In genomic region chr1:156758326-156758725, GRCm38 (mm10) we compare ENCODE assay signal across 22 mouse cellular contexts. TPM values are rescaled to one million over a fixed set of nuclear protein-coding genes. Genes with fewer than 3 reads are reported as not detected.
DNase-seq lines count a peak whose midpoint lies in the region; ATAC-seq and TF ChIP-seq lines count a peak whose summit lies in the region.
"Had no signal": no experiment of that assay in that cellular context is flagged by ENCODE, and none has a peak within 500 bp of the region (broad histone marks: within the 10 kb centered on the region; RNA-seq: fewer than 3 reads in every experiment).

No protein-coding gene starts in this region.

- TF ChIP-seq CTCF in lung, postnatal 0 days (IDR thresholded peaks at IDR 0.05) = peak; percentile 17; the same call in 1 of the 2 replicates

- TF ChIP-seq EP300 in lung, postnatal 0 days (IDR thresholded peaks at IDR 0.05) = no peak

- no peaks in the 10 kb centered on the region for H3K27me3 ChIP-seq in embryonic facial prominence, embryonic 13.5 days
- H3K27me3 ChIP-seq in embryonic facial prominence, embryonic 10.5 days (replicated peaks; ENCODE audit: low read depth, poor library complexity, severe bottlenecking) = no peaks in the 10 kb centered on the region; the same call in 1 of the 2 replicates
- no peaks in the 10 kb centered on the region for H3K27me3 ChIP-seq in lung, postnatal 0 days (replicated peaks; ENCODE audit: insufficient read depth, low read length)
- H3K27me3 ChIP-seq in embryonic facial prominence, embryonic 14.5 days (replicated peaks; ENCODE audit: control insufficient read depth, insufficient read depth, low read length) = no peaks in the 10 kb centered on the region
- H3K27me3 ChIP-seq in limb, embryonic 15.5 days = no peaks in the 10 kb centered on the region
- H3K27me3 ChIP-seq: hindbrain, embryonic 15.5 days; stomach, embryonic 15.5 days had no signal

- no peak for DNase-seq in embryonic facial prominence, embryonic 10.5 days (ENCODE audit: low spot score)
- no peak for DNase-seq in lung, postnatal 0 days (ENCODE audit: low spot score)
- no peak for DNase-seq in lung, postnatal 14 days
- no peak for DNase-seq in embryonic facial prominence, embryonic 14.5 days (ENCODE audit: low spot score)
- DNase-seq in urinary bladder, postnatal 14 days (ENCODE audit: low spot score) = no peak
- DNase-seq: adrenal gland, postnatal 14 days; cerebellum, adult 9-10 months; gastrocnemius, postnatal 25 days; heart, adult 2 months; heart, postnatal 36 days; kidney, adult 2 months; kidney, postnatal 10 days; lung, adult 18-20 months; thymus, postnatal 25 days had no signal

- H3K4me2 ChIP-seq in embryonic facial prominence, embryonic 13.5 days = no peak overlapping the region
- H3K4me2 ChIP-seq in lung, postnatal 0 days (replicated peaks; ENCODE audit: low read depth, low read length) = no peak overlapping the region
- H3K4me2 ChIP-seq in embryonic facial prominence, embryonic 14.5 days (ENCODE audit: low read depth, low read length) = no peak overlapping the region
- no peak overlapping the region for H3K4me2 ChIP-seq in limb, embryonic 15.5 days
- H3K4me2 ChIP-seq: hindbrain, embryonic 15.5 days; liver, embryonic 12.5 days; stomach, embryonic 15.5 days had no signal

- no peaks in the 10 kb centered on the region for H3K36me3 ChIP-seq in embryonic facial prominence, embryonic 13.5 days
- no peaks in the 10 kb centered on the region for H3K36me3 ChIP-seq in embryonic facial prominence, embryonic 10.5 days (replicated peaks)
- no peaks in the 10 kb centered on the region for H3K36me3 ChIP-seq in lung, postnatal 0 days (ENCODE audit: insufficient read depth, low read length)
- H3K36me3 ChIP-seq in embryonic facial prominence, embryonic 14.5 days (ENCODE audit: control insufficient read depth, insufficient read depth, low read length) = no peaks in the 10 kb centered on the region
- H3K36me3 ChIP-seq in limb, embryonic 15.5 days = no peaks in the 10 kb centered on the region
- H3K36me3 ChIP-seq: forebrain, embryonic 10.5 days; hindbrain, embryonic 15.5 days; liver, embryonic 12.5 days; stomach, embryonic 15.5 days had no signal

- no peak overlapping the region for H3K9ac ChIP-seq in embryonic facial prominence, embryonic 13.5 days
- no peak overlapping the region for H3K9ac ChIP-seq in lung, postnatal 0 days (replicated peaks; ENCODE audit: low read depth)
- no peak overlapping the region for H3K9ac ChIP-seq in embryonic facial prominence, embryonic 14.5 days (ENCODE audit: low read depth, low read length)
- no peak overlapping the region for H3K9ac ChIP-seq in limb, embryonic 15.5 days
- H3K9ac ChIP-seq: hindbrain, embryonic 15.5 days; liver, embryonic 12.5 days; stomach, embryonic 15.5 days had no signal

- 40% methylated on average over 4 of the region's 4 CpGs for WGBS in embryonic facial prominence, embryonic 13.5 days
- 33% methylated on average over 4 of the region's 4 CpGs for WGBS in embryonic facial prominence, embryonic 10.5 days
- 63% methylated on average over 4 of the region's 4 CpGs for WGBS in lung, postnatal 0 days
- WGBS in embryonic facial prominence, embryonic 14.5 days = 38% methylated on average over 4 of the region's 4 CpGs
- WGBS in limb, embryonic 15.5 days = 50% methylated on average over 4 of the region's 4 CpGs

- H3K27ac ChIP-seq in embryonic facial prominence, embryonic 13.5 days = 0 out of 2 replicates have a peak overlapping the region, but pooled peaks have one; percentile 5
- no peak overlapping the region; the same call in 1 of the 2 replicates for H3K27ac ChIP-seq in embryonic facial prominence, embryonic 10.5 days (replicated peaks)
- no peak overlapping the region for H3K27ac ChIP-seq in lung, postnatal 0 days (ENCODE audit: low read length)
- H3K27ac ChIP-seq in embryonic facial prominence, embryonic 14.5 days (replicated peaks; ENCODE audit: low read depth, low read length) = peak overlapping the region; percentile 54; the same call in 1 of the 2 replicates
- H3K27ac ChIP-seq in limb, embryonic 15.5 days = 0 out of 2 replicates have a peak overlapping the region, but pooled peaks have one; percentile 43
- H3K27ac ChIP-seq: heart, adult 2 months; hindbrain, embryonic 15.5 days; liver, embryonic 12.5 days; stomach, embryonic 15.5 days had no signal

- peaks cover 65% of the 10 kb centered on the region for H3K4me1 ChIP-seq in embryonic facial prominence, embryonic 13.5 days
- peaks cover 66% of the 10 kb centered on the region for H3K4me1 ChIP-seq in embryonic facial prominence, embryonic 10.5 days
- H3K4me1 ChIP-seq in lung, postnatal 0 days (ENCODE audit: insufficient read depth, low read depth, low read length) = no peaks in the 10 kb centered on the region
- peaks cover 61% of the 10 kb centered on the region for H3K4me1 ChIP-seq in embryonic facial prominence, embryonic 14.5 days (ENCODE audit: control insufficient read depth, insufficient read depth, low read length)
- H3K4me1 ChIP-seq in limb, embryonic 15.5 days = peaks cover 46% of the 10 kb centered on the region

- no peak for ATAC-seq in embryonic facial prominence, embryonic 13.5 days (ENCODE audit: insufficient number of reproducible peaks, insufficient read depth, low FRiP score, low TSS enrichment, low read depth)
- ATAC-seq in lung, postnatal 0 days = no peak
- no peak for ATAC-seq in embryonic facial prominence, embryonic 14.5 days (ENCODE audit: low read depth)
- ATAC-seq in limb, embryonic 15.5 days (ENCODE audit: insufficient number of reproducible peaks, low FRiP score, low TSS enrichment, low read depth) = no peak
- ATAC-seq: forebrain, embryonic 16.5 days; liver, embryonic 12.5 days; midbrain, embryonic 16.5 days had no signal

- H3K4me3 ChIP-seq in embryonic facial prominence, embryonic 13.5 days = no peak overlapping the region
- no peak overlapping the region for H3K4me3 ChIP-seq in embryonic facial prominence, embryonic 10.5 days
- no peak overlapping the region for H3K4me3 ChIP-seq in lung, postnatal 0 days (ENCODE audit: low read depth, low read length)
- H3K4me3 ChIP-seq in embryonic facial prominence, embryonic 14.5 days (ENCODE audit: low read depth, low read length) = no peak overlapping the region
- H3K4me3 ChIP-seq in limb, embryonic 15.5 days = no peak overlapping the region
- H3K4me3 ChIP-seq: forebrain, embryonic 10.5 days; heart, adult 2 months; hindbrain, embryonic 15.5 days; liver, embryonic 12.5 days; stomach, embryonic 15.5 days had no signal

- no peaks in the 10 kb centered on the region for H3K9me3 ChIP-seq in embryonic facial prominence, embryonic 13.5 days
- H3K9me3 ChIP-seq in embryonic facial prominence, embryonic 10.5 days = no peaks in the 10 kb centered on the region
- no peaks in the 10 kb centered on the region for H3K9me3 ChIP-seq in lung, postnatal 0 days (ENCODE audit: low read length)
- H3K9me3 ChIP-seq in embryonic facial prominence, embryonic 14.5 days (ENCODE audit: control insufficient read depth, low read length) = no peaks in the 10 kb centered on the region
- no peaks in the 10 kb centered on the region for H3K9me3 ChIP-seq in limb, embryonic 15.5 days
- H3K9me3 ChIP-seq: forebrain, embryonic 10.5 days; hindbrain, embryonic 15.5 days; liver, embryonic 12.5 days; stomach, embryonic 15.5 days had no signal

RNA-seq across cellular contexts. Expression of gene Fam20b, which starts 39.4 kb away (rescaled TPM):
- polyA plus RNA-seq in embryonic facial prominence, embryonic 13.5 days (2015; fragmentation: Nextera tagmentation; extraction: Ambion mirVana) = 23.5 and 24.1 TPM in 2 replicates
- 17.8 and 18.0 TPM in 2 replicates for polyA plus RNA-seq in embryonic facial prominence, embryonic 10.5 days (2016; fragmentation: Nextera tagmentation; extraction: Ambion mirVana)
- polyA plus RNA-seq in lung, postnatal 0 days (2015; fragmentation: Nextera tagmentation; extraction: Ambion mirVana) = 15.3 and 16.4 TPM in 2 replicates
- polyA plus RNA-seq in embryonic facial prominence, embryonic 14.5 days (2014; fragmentation: Nextera tagmentation; extraction: Ambion mirVana) = 30.0 and 31.1 TPM in 2 replicates
- 28.8 and 32.5 TPM in 2 replicates for polyA plus RNA-seq in limb, embryonic 15.5 days (2015; fragmentation: Nextera tagmentation; extraction: Ambion mirVana)

Comparison
In these comparisons a context has a peak if more than half of its experiments do, and no peak if none do; other contexts are left out.
1. H3K27ac ChIP-seq: peak in embryonic facial prominence, embryonic 13.5 days (single experiment), embryonic facial prominence, embryonic 14.5 days (single experiment) and limb, embryonic 15.5 days (single experiment); none in embryonic facial prominence, embryonic 10.5 days (single experiment) and lung, postnatal 0 days (single experiment).